Mouse (Mus musculus): Measurements from ENCODE around the gene Leprot. TPM values are rescaled to one million over a fixed set of nuclear protein-coding genes. Genes with fewer than 3 reads are reported as not detected.

Gene Leprot
- total RNA-seq, 2 experiments from 2014 or later: 45.0 to 74.5 TPM

Other genes starting within 250 kb of the Leprot start
- 1 to 10 TPM; 6.9 to 8.4 TPM for gene Ak4, start 228.4 kb upstream of the Leprot start, total RNA-seq (2021)
- 1 to 10 TPM; 5.0 to 5.4 TPM for gene Dnajc6, start 151.1 kb upstream of the Leprot start, total RNA-seq (2021)
- gene Lepr, start 69.7 kb downstream of the Leprot start, total RNA-seq (2021): 10 to 100 TPM in 1 of 2 experiments, 1 to 10 TPM in 1; 9.4 to 13.4 TPM
- not detected for gene B020004J07Rik, start 196.3 kb downstream of the Leprot start, total RNA-seq (2021)
- gene C130073F10Rik, start 246.1 kb downstream of the Leprot start, total RNA-seq (2021): not detected

Measured in adrenal gland, adult 18-20 months (tissue).